Mouse (Mus musculus) olfactory bulb, adult 2 months (tissue): ENCODE results near the gene Cfap57.

Source experiments
- CTCF ChIP-seq: fragments of 200-500 bp; IDR thresholded peaks from 2 replicates; pipeline ENCODE4 v1.5.1; 2012; ENCODE audit warnings: low read depth, mild to moderate bottlenecking, low read length, moderate library complexity; ENCODE audit not compliant: insufficient read depth
- POLR2A ChIP-seq: fragments of 200-500 bp; IDR thresholded peaks from 2 replicates; pipeline ENCODE4 v1.6.1; 2012; ENCODE audit warnings: mild to moderate bottlenecking, low read depth, low read length, moderate library complexity; ENCODE audit not compliant: insufficient read depth

- TF ChIP-seq CTCF (no peak), POLR2A (no peak)
Measured at GRCm38 (mm10) chr4:118589053-118589732, 31.4 kb downstream of the Cfap57 start.
